Mouse (Mus musculus) liver, embryonic 14.5 days (tissue): ENCODE data around the gene Gm47841. TPM values are rescaled to one million over a fixed set of nuclear protein-coding genes. Genes with fewer than 3 reads are reported as not detected.

Experiments
- ATAC-seq: fragments of 200-750 bp; cut with Nextera tagmentation; 2 replicates; pipeline ENCODE4 v1.8.0; 2017; ENCODE audit warnings: moderate number of reproducible peaks, mild to moderate bottlenecking, moderate library complexity; ENCODE audit not compliant: insufficient read depth
- DNase-seq, 3 experiments: peaks; one replicate each; pipeline ENCODE4 v3.0.0-alpha.2; 2012 to 2013; ENCODE audit warnings: low read depth in 3 of 3, low spot score in 3 of 3
- H3K27ac ChIP-seq: fragments of 300-500 bp; sonication (generic); 2 replicates; pipeline ENCODE4 v1.5.1; 2014; ENCODE audit warnings: moderate library complexity, mild to moderate bottlenecking, control low read depth, inconsistent platforms
- H3K27me3 ChIP-seq: fragments of 300-500 bp; sonication (generic); 2 replicates; pipeline ENCODE4 v1.6.1; 2014; ENCODE audit warnings: mild to moderate bottlenecking, low read length, moderate library complexity; ENCODE audit not compliant: control insufficient read depth, insufficient read depth
- H3K36me3 ChIP-seq: fragments of 300-500 bp; sonication (generic); replicated peaks from 2 replicates; pipeline ENCODE4 v1.6.1; 2014; ENCODE audit warnings: low read depth; ENCODE audit not compliant: control insufficient read depth, insufficient read depth
- H3K4me1 ChIP-seq, 2 experiments: fragments of 200-500 bp in 1 of 2; fragments of 300-500 bp in 1 of 2; sonication (generic) in 1 of 2; replicated peaks; 2 replicates each; pipeline ENCODE4 v1.6.1; 2012 to 2014; ENCODE audit warnings: antibody characterized with exemption in 1 of 2, inconsistent platforms in 1 of 2, low read length in 1 of 2; ENCODE audit not compliant: control insufficient read depth in 2 of 2, insufficient read depth in 2 of 2
- H3K4me2 ChIP-seq: fragments of 300-500 bp; sonication (generic); 2 replicates; pipeline ENCODE4 v1.6.1; 2014; ENCODE audit warnings: low read depth, mild to moderate bottlenecking, control low read depth, moderate library complexity
- H3K4me3 ChIP-seq, 2 experiments: fragments of 200-500 bp in 1 of 2; fragments of 300-500 bp in 1 of 2; sonication (generic) in 1 of 2; 2 replicates each; pipeline ENCODE4 v1.5.1; 2012 to 2014; ENCODE audit warnings: low read depth in 2 of 2, low read length in 2 of 2, mild to moderate bottlenecking in 2 of 2, control low read depth in 1 of 2, inconsistent platforms in 1 of 2, moderate library complexity in 1 of 2; ENCODE audit not compliant: insufficient read depth in 1 of 2
- H3K9ac ChIP-seq: fragments of 300-500 bp; sonication (generic); replicated peaks from 2 replicates; pipeline ENCODE4 v1.6.1; 2014; ENCODE audit warnings: mild to moderate bottlenecking, control low read depth, moderate library complexity
- H3K9me3 ChIP-seq: fragments of 300-500 bp; sonication (generic); 2 replicates; pipeline ENCODE4 v1.6.1; 2016; ENCODE audit warnings: low read length, mixed read lengths; ENCODE audit not compliant: control insufficient read depth
- CTCF ChIP-seq: IDR thresholded peaks from 2 replicates; pipeline ENCODE4 v1.5.1; 2016; ENCODE audit warnings: antibody characterized with exemption, low read depth, control low read depth
- EP300 ChIP-seq: IDR thresholded peaks from 2 replicates; pipeline ENCODE4 v1.6.1; 2016; ENCODE audit warnings: antibody characterized with exemption, low read depth
- WGBS: fragments of 180-500 bp; shearing (Covaris S2); extraction: QIAGEN DNeasy Blood & Tissue Kit; methylation state at CpG from one replicate; pipeline ENCODE4 v1.1.7; 2014; ENCODE audit not compliant: insufficient replicate concordance; 5-methylcytosine and 5-hydroxymethylcytosine counted together
- polyA plus RNA-seq, 2 experiments: library from polyadenylated mRNA; depleted of rRNA in 1 of 2; stranded (reverse) in 1 of 2; unstranded in 1 of 2; fragments of >200 nt; fragmentation: Nextera tagmentation in 1 of 2; extraction: Ambion mirVana in 1 of 2; gene quantifications; 2 replicates each; pipeline versions ENCODE4 v1.2.1 to v1.2.3; 2012 to 2014

Gene Gm47841
- polyA plus RNA-seq, 2 experiments, result not detected

DNA sequence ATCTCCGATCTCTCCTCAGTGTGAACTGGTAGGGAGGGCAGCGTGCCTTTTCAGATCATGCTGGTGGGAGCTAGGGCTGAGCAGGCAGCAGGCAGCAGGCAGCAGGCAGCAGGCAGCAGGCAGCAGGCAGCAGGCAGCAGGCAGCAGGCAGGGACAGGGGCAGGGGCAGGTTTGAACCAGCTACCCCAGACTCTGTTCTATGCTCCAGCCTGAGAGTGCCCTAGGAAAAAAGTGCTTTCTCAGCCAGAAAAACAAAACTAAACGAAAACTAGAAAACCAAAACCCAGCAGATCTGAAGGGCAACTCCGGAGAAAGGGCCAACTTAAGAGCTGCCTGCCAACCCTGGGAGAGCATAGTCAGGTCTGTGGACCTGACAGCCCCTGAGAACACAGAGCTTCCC lies 21.5 kb upstream of the Gm47841 start:
- no peak for TF ChIP-seq EP300
- no peak for TF ChIP-seq CTCF
- Histone ChIP-seq H3K9me3 (no peaks in the 10 kb centered on the region), H3K4me2 (no peak overlapping the region), H3K36me3 (no peaks in the 10 kb centered on the region), H3K4me3 (no peak overlapping the region), H3K9ac (no peak overlapping the region), H3K27me3 (no peaks in the 10 kb centered on the region), H3K4me1 (peaks cover 0 to 6% of the 10 kb centered on the region in 2 experiments; a peak in 1 of 4 replicates), H3K27ac (no peak overlapping the region)
- DNase-seq (no peak), ATAC-seq (no peak)
- 52% methylated on average over 4 of the region's 4 CpGs for WGBS

DNA sequence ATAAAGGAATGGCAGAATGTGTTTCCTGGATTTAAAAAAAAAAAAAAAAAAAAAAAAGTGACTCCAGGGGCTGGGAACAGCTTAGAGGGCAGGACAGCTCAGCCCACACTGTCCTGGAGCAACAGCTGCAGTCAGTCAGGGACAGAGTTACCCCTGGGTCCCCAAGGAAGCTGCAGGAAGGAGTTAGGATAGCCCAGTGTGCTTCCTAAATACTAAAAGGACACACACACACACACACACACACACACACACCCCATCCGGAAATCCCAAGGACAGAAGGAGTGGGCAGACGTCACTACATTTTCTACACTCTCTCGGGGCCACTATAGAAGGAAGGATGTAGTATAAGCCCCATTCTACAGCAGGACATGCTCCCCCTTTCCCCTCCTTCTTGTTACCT lies 20.8 kb upstream of the Gm47841 start:
- DNase-seq, result no peak

DNA sequence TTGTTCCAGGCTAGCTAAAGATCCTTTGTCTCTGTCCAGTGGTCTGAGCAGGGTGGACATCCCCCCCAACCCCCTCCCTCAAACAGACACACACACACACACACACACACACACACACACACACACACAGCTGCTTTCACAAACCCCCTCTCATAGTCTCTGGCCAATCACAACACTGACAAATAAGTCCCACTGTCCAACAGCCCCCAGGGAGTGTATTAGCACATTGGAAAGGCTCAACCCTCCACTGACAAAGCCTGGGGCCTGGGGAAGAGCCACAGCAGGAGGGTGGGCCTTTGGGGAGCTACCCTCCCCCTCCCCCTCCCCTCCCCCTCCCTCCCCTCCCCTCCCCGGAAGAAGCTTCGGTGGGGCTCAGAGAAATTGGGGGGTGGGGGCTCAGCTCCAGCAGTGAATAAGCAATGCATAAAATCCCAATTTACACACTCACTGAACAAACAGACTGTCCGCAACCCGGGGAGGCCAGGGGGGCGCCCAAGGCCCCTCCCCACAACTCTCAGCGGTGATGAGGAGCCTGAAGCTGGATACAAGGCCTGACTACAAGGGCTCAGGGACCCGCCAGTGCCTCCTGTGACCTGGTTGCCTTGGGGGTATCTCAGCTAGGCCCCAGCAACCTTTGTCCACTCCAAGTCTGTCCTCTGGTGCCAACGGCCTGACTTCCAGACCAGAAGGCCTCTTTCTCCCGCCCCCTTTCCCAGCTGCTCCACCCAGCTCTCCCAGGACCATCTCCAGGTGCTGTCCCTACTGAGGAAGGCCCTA lies 19.9 kb upstream of the Gm47841 start:
- DNase-seq (no peak), ATAC-seq (no peak)
- 41% methylated on average over 7 of the region's 9 CpGs for WGBS
- H3K9ac ChIP-seq, result no peak overlapping the region
- no peak for TF ChIP-seq EP300
- no peak for TF ChIP-seq CTCF
- no peaks in the 10 kb centered on the region for H3K27me3 ChIP-seq
- H3K4me2 ChIP-seq, result no peak overlapping the region
- H3K4me1 ChIP-seq, result peaks cover 0 to 3% of the 10 kb centered on the region in 2 experiments; a peak in 1 of 4 replicates
- no peak overlapping the region for H3K4me3 ChIP-seq
- no peaks in the 10 kb centered on the region for H3K36me3 ChIP-seq
- H3K27ac ChIP-seq, result no peak overlapping the region
- no peaks in the 10 kb centered on the region for H3K9me3 ChIP-seq

More for the DNA sequence above, 20.8 kb upstream of the Gm47841 start:
- WGBS, result 47% methylated on average over 3 of the region's 3 CpGs
- Histone ChIP-seq H3K4me2 (no peak overlapping the region), H3K36me3 (no peaks in the 10 kb centered on the region), H3K4me1 (peaks cover 0 to 6% of the 10 kb centered on the region in 2 experiments; a peak in 1 of 4 replicates), H3K4me3 (no peak overlapping the region), H3K9ac (no peak overlapping the region), H3K9me3 (no peaks in the 10 kb centered on the region), H3K27ac (no peak overlapping the region), H3K27me3 (no peaks in the 10 kb centered on the region)
- ATAC-seq, result no peak
- no peak for TF ChIP-seq EP300
- no peak for TF ChIP-seq CTCF

DNA sequence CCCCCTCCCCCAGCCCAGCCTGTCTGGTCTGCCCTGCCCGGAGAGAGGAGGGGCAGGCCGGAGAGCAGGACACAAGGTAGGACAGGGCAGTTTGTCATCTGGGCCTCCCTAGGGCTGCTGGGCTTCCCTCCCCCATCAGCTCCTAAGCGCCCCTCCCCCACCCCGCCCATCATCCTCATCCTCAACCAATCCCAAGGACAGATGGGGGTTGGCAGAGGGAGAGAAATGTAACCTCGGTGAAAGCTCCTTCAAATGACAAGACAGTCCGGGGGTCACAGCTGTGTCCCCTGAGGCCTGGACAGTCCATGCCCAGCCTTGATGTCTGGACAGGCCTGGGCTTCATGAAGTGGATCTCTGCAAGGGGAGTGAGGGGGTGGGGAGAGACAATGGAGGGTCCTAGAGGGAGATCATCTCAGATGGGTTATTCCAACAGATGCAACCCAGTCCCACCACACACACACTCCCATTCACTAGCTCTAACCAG lies 19.2 kb upstream of the Gm47841 start:
- Histone ChIP-seq H3K27ac (no peak overlapping the region), H3K36me3 (no peaks in the 10 kb centered on the region), H3K4me2 (no peak overlapping the region), H3K27me3 (no peaks in the 10 kb centered on the region), H3K4me1 (peaks cover 0 to 3% of the 10 kb centered on the region in 2 experiments; a peak in 1 of 4 replicates), H3K4me3 (no peak overlapping the region), H3K9me3 (no peaks in the 10 kb centered on the region), H3K9ac (no peak overlapping the region)
- DNase-seq (no peak), ATAC-seq (no peak)
- TF ChIP-seq CTCF (no peak), EP300 (no peak)
- WGBS, result 45% methylated on average over 6 of the region's 6 CpGs

DNA sequence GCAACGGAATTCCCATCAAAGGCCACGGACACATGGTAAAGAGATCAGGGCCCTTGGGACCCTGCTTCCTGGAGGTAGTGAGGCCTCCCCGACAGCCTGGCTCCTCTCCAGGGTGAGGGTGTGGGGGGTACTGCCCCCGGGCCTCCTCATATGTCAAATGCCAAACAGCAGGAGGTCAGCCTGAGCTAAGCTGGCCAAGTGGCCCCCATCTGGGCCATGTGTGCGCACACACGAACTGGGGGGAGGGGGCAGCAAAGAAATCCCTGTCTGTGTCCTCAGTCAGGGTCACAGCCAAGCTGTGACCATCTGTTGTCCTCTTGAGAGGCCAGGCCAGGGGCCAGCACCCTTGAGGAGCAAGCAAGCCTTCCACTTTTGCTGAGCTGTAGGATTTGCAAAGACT lies 17.9 kb upstream of the Gm47841 start:
- Histone ChIP-seq H3K4me1 (peaks cover 0 to 2% of the 10 kb centered on the region in 2 experiments; a peak in 1 of 4 replicates), H3K4me3 (no peak overlapping the region), H3K4me2 (no peak overlapping the region), H3K27me3 (no peaks in the 10 kb centered on the region), H3K36me3 (no peaks in the 10 kb centered on the region), H3K9me3 (no peaks in the 10 kb centered on the region), H3K9ac (no peak overlapping the region), H3K27ac (no peak overlapping the region)
- no peak for ATAC-seq
- TF ChIP-seq EP300 (no peak), CTCF (no peak)
- DNase-seq, result no peak
- 53% methylated on average over 6 of the region's 6 CpGs for WGBS
